Mouse (Mus musculus): ENCODE results near the gene Tiam1.
A peak's percentile ranks its signal among the peaks of the same experiment; 100 is the strongest.

- no peak for TF ChIP-seq POLR2A (IDR thresholded peaks at IDR 0.05; ENCODE audit: borderline replicate concordance, extremely low read depth, insufficient read depth, insufficient read length, poor library complexity, severe bottlenecking)
- TF ChIP-seq CTCF (IDR thresholded peaks at IDR 0.05; ENCODE audit: borderline replicate concordance, extremely low read depth, insufficient read depth, insufficient read length): peak; percentile 38; the same call in 1 of the 2 replicates
Observed at GRCm38 (mm10) chr16:90155080-90155479, 11.5 kb upstream of the Tiam1 start.

Measured in brain, embryonic 14.5 days (tissue).